Mouse (Mus musculus): ENCODE measurements around the gene Ndrg3. TPM values are rescaled to one million over a fixed set of nuclear protein-coding genes. Genes with fewer than 3 reads are reported as not detected.
"Not testable (repeated sequence)": the region's sequence is repeated elsewhere in the genome, so short reads cannot be mapped to it uniquely, and the experiment has no call there.

The Ndrg3 gene
- polyA plus RNA-seq, 1 experiment from 2014 or later = 53.9 TPM

DNA sequence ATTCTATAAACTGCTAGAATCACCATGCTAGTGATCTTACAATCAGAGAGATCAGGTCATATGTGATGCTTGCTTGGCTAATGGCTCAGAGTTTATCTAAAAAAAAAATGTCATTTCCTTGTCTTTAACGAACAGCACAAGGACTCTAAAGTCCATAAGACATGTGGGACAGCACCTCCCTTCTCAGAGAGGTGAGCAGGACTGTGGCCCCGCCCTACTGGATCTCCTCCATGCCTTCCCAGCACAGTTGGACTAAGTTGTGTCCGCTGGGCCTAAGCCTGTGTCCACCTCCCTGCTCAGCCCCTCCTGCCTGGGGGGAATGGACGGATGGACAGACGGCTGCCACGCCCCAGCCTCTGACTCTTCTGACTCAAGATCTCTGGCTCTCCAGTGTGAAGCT lies 56.9 kb downstream of the Ndrg3 start:
- peaks cover 29% of the 10 kb centered on the region for H3K36me3 ChIP-seq
- no peak overlapping the region for H3K27ac ChIP-seq (replicated peaks)
- no peak overlapping the region for H3K9ac ChIP-seq
- WGBS = 88% methylated on average over 6 of the region's 6 CpGs
- no peak overlapping the region for H3K4me3 ChIP-seq (replicated peaks)
- H3K4me2 ChIP-seq (replicated peaks) = no peak overlapping the region
- ATAC-seq (ENCODE audit: insufficient number of reproducible peaks, low FRiP score, low TSS enrichment, low read depth) = no peak
- no peaks in the 10 kb centered on the region for H3K4me1 ChIP-seq
- H3K9me3 ChIP-seq (replicated peaks) = no peaks in the 10 kb centered on the region
- H3K27me3 ChIP-seq = no peaks in the 10 kb centered on the region

DNA sequence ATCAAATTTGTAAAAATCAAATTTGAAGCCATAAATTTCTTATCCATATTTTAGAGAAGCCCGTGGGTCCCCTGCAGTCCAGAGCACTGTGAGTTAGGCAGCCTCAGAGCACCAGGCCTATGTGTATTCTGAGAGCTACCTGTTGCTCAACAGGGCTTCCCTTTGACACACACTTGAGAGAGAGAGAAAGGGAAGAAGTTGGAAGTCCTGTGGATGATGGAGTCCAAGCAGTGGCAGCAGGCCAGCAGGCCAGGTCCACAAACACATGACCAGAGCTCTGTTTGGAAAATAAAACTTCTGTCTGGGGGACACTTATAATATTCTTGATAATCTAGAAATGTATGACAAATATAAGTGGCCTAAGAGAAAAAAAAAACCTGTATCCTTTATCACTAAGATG lies 58.4 kb downstream of the Ndrg3 start:
- 83% methylated on average over 1 of the region's 1 CpGs for WGBS
- no peak overlapping the region for H3K4me3 ChIP-seq (replicated peaks)
- H3K27me3 ChIP-seq = no peaks in the 10 kb centered on the region
- H3K27ac ChIP-seq (replicated peaks) = no peak overlapping the region
- no peak for ATAC-seq (ENCODE audit: insufficient number of reproducible peaks, low FRiP score, low TSS enrichment, low read depth)
- peaks cover 32% of the 10 kb centered on the region for H3K36me3 ChIP-seq
- H3K9me3 ChIP-seq (replicated peaks) = no peaks in the 10 kb centered on the region
- H3K4me2 ChIP-seq (replicated peaks) = no peak overlapping the region
- H3K9ac ChIP-seq = no peak overlapping the region
- H3K4me1 ChIP-seq = no peaks in the 10 kb centered on the region

DNA sequence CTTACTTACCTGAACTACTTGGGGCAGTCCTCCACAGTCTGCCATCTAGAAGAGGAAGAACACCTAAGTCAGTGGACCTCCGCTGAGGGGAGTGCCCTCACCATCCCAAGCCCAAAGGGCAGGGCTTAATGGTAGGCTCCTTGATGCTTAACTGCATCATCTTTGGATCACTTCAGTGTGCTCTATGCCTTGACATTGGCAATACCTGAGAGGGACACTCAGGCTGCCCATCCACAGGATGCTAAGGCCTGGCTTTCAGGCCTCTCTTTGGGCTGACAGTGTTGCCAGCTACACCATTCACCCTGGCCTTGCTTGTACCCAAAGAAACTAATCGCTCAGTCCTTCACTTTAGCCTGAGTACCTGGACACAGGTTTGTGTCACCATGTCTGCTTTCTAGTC lies 60.4 kb downstream of the Ndrg3 start:
- Histone ChIP-seq H3K27me3 (no peaks in the 10 kb centered on the region), H3K9me3 (replicated peaks) (no peaks in the 10 kb centered on the region), H3K9ac (no peak overlapping the region), H3K36me3 (peaks cover 24% of the 10 kb centered on the region; the same call in 1 of the 2 replicates), H3K4me3 (replicated peaks) (no peak overlapping the region), H3K4me1 (no peaks in the 10 kb centered on the region), H3K4me2 (replicated peaks) (no peak overlapping the region), H3K27ac (replicated peaks) (no peak overlapping the region)
- WGBS = 93% methylated on average over 2 of the region's 2 CpGs
- ATAC-seq (ENCODE audit: insufficient number of reproducible peaks, low FRiP score, low TSS enrichment, low read depth) = no peak

DNA sequence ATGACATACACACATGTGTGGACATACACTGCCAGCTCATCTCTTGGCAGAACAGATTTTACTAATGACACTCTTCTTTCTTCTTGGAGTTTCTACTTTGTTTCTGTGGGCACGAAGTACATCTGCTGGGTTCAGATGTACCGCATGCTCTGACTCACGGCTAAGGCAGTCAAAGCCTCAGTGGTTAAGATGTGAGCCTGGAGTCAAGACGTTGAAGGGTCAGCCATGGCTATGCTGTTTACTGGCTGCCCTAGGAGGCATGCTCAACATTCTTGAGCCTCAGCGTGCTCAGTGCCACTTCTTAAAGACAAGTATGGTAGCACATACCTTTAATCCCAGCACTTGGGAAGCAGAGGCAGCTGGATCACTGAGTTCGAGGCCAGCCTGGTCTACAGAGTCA lies 61.3 kb downstream of the Ndrg3 start:
- H3K4me2 ChIP-seq (replicated peaks) = no peak overlapping the region
- H3K36me3 ChIP-seq = 0 out of 2 replicates have a peak, but pooled peaks cover 25% of the 10 kb centered on the region
- ATAC-seq (ENCODE audit: insufficient number of reproducible peaks, low FRiP score, low TSS enrichment, low read depth) = no peak
- H3K4me3 ChIP-seq (replicated peaks) = no peak overlapping the region
- no peaks in the 10 kb centered on the region for H3K27me3 ChIP-seq
- H3K9me3 ChIP-seq (replicated peaks) = no peaks in the 10 kb centered on the region
- WGBS = 85% methylated on average over 6 of the region's 6 CpGs
- H3K9ac ChIP-seq = no peak overlapping the region
- H3K4me1 ChIP-seq = no peaks in the 10 kb centered on the region
- no peak overlapping the region for H3K27ac ChIP-seq (replicated peaks)

DNA sequence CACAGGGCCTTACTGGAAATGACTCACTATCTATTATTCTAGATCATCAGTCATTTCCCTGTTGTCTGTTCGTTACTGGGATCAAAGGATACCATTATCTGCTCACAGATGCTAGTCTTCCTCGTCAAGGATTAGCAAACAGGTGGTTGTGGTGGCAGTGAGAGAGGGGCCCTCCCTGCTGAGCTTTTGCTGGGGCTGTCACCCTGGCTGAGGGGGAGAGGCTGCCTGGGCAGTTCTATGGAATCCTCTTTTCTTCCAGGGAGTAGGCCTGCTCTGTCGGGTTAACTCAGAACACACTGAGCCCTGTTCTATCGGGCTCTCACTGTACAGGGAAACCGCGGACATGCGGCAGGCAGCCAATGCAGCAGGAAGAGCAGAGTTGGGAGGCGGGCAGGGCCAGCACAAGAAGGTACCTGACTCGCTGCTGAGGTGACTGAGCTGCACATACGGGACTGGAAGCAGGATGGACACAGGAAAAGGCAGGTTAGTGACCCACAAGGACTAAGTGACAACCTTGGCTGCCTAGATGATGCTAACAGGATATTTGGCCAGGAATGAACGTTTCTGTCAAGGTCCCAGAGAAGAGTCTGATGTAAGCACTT lies 62.2 kb downstream of the Ndrg3 start:
- Histone ChIP-seq H3K27me3 (no peaks in the 10 kb centered on the region), H3K36me3 (0 out of 2 replicates have a peak, but pooled peaks cover 20% of the 10 kb centered on the region), H3K9ac (no peak overlapping the region), H3K27ac (replicated peaks) (no peak overlapping the region), H3K4me2 (replicated peaks) (no peak overlapping the region), H3K4me1 (peaks cover 4% of the 10 kb centered on the region; the same call in 1 of the 2 replicates), H3K4me3 (replicated peaks) (no peak overlapping the region), H3K9me3 (replicated peaks) (no peaks in the 10 kb centered on the region)
- 61% methylated on average over 11 of the region's 11 CpGs for WGBS
- ATAC-seq (ENCODE audit: insufficient number of reproducible peaks, low FRiP score, low TSS enrichment, low read depth) = no peak

DNA sequence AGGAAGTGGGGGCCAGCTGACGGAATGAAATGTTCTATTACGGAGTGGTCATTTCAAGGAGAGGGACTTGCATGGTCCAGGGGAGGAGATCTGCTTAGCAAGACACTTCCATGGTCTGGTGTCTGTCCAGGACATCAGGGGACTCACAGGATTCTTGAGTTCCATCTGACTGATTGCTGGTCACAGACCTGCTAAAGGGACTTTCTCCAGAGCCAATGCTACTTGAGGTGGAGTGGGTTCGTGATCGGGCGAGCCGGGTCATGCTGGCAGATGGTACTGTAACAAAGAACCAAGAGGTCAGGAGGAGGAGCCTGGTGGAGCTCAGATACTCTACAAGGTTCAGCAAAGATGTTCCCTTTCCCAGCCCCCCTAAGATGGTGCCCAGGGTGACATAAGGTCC lies 63.2 kb downstream of the Ndrg3 start:
- Histone ChIP-seq H3K27me3 (no peaks in the 10 kb centered on the region), H3K4me1 (peaks cover 11% of the 10 kb centered on the region; the same call in 1 of the 2 replicates), H3K27ac (replicated peaks) (no peak overlapping the region), H3K36me3 (0 out of 2 replicates have a peak, but pooled peaks cover 20% of the 10 kb centered on the region), H3K9ac (no peak overlapping the region), H3K4me2 (replicated peaks) (no peak overlapping the region), H3K4me3 (replicated peaks) (no peak overlapping the region), H3K9me3 (replicated peaks) (no peaks in the 10 kb centered on the region)
- ATAC-seq (ENCODE audit: insufficient number of reproducible peaks, low FRiP score, low TSS enrichment, low read depth) = no peak
- WGBS = 92% methylated on average over 6 of the region's 6 CpGs

DNA sequence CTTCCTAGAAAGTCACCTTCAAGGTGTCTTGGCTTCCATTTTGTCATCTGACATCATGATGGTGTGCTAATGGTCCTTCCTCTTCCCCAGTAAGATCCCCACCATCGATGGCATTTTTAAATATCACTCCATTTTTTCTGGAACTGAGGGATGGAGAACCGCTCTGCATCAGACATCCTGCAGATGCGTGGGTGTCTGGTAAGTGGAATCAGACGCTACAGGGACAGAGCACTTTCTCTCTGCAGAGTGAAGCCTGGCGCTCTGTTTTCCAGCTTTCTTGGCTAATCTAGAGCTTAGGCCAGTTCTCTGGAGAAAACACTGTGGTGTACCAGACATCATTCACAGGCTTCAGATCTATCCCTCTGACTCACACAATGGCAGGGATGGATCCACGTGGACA lies 64.2 kb downstream of the Ndrg3 start:
- no peak overlapping the region for H3K27ac ChIP-seq (replicated peaks)
- H3K36me3 ChIP-seq = 0 out of 2 replicates have a peak, but pooled peaks cover 20% of the 10 kb centered on the region
- H3K4me2 ChIP-seq (replicated peaks) = no peak overlapping the region
- H3K9ac ChIP-seq = no peak overlapping the region
- 71% methylated on average over 6 of the region's 6 CpGs for WGBS
- H3K9me3 ChIP-seq (replicated peaks) = no peaks in the 10 kb centered on the region
- ATAC-seq (ENCODE audit: insufficient number of reproducible peaks, low FRiP score, low TSS enrichment, low read depth) = no peak
- no peak overlapping the region for H3K4me3 ChIP-seq (replicated peaks)
- peaks cover 11% of the 10 kb centered on the region; the same call in 1 of the 2 replicates for H3K4me1 ChIP-seq
- H3K27me3 ChIP-seq = no peaks in the 10 kb centered on the region

DNA sequence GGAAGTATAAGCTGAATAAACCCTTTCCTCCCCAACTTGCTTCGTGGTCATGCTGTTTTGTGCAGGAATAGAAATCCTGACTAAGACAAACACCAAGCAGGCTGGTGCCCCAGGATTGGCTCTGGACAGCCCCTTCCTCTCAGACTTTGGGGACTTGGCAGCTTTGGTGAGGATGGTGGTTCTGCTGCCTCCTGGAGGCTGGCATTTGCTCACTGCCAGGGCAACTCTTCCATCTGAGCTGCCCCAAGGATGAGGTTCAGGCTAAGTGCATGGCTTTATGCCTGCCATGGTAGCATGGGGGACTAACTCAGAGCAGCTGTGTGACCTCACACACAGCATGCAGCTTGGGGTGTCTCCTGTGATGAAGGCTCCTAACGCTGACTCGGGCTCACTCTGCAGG lies 66.2 kb downstream of the Ndrg3 start:
- not testable (repeated sequence) for H3K4me2 ChIP-seq (replicated peaks); H3K9ac ChIP-seq; ATAC-seq (ENCODE audit: insufficient number of reproducible peaks, low FRiP score, low TSS enrichment, low read depth); H3K9me3 ChIP-seq (replicated peaks); H3K4me3 ChIP-seq (replicated peaks); H3K27me3 ChIP-seq
- peaks cover 11% of the 10 kb centered on the region; the same call in 1 of the 2 replicates for H3K4me1 ChIP-seq
- WGBS = 68% methylated on average over 3 of the region's 3 CpGs
- 0 out of 2 replicates have a peak, but pooled peaks cover 15% of the 10 kb centered on the region for H3K36me3 ChIP-seq
- H3K27ac ChIP-seq (replicated peaks) = peak overlapping the region; percentile 71; the same call in 1 of the 2 replicates

DNA sequence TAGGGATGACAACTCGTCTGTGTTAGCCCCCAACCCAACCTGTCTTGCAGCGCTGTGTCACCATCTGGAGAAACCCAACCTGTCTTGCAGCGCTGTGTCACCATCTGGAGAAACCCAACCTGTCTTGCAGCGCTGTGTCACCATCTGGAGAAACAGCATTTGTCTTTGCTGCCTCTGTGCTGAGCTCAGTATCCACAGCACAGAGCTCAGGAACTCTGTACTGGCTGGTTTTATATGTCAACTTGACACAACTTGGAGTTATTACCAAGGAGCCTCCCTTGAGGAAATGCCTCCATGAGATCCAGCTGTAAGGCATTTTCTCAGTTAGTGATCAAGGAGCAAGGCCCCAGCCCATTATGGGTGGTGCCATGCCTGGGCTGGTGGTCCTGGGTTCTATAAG lies 66.8 kb downstream of the Ndrg3 start:
- not testable (repeated sequence) for H3K4me3 ChIP-seq (replicated peaks); H3K4me2 ChIP-seq (replicated peaks); H3K9me3 ChIP-seq (replicated peaks); H3K9ac ChIP-seq; H3K27me3 ChIP-seq
- 67% methylated on average over 4 of the region's 4 CpGs for WGBS
- peak; percentile 55; the same call in 1 of the 2 replicates for ATAC-seq (ENCODE audit: insufficient number of reproducible peaks, low FRiP score, low TSS enrichment, low read depth)
- H3K36me3 ChIP-seq = 0 out of 2 replicates have a peak, but pooled peaks cover 15% of the 10 kb centered on the region
- H3K27ac ChIP-seq (replicated peaks) = peak overlapping the region; percentile 71
- peaks cover 11% of the 10 kb centered on the region; the same call in 1 of the 2 replicates for H3K4me1 ChIP-seq

DNA sequence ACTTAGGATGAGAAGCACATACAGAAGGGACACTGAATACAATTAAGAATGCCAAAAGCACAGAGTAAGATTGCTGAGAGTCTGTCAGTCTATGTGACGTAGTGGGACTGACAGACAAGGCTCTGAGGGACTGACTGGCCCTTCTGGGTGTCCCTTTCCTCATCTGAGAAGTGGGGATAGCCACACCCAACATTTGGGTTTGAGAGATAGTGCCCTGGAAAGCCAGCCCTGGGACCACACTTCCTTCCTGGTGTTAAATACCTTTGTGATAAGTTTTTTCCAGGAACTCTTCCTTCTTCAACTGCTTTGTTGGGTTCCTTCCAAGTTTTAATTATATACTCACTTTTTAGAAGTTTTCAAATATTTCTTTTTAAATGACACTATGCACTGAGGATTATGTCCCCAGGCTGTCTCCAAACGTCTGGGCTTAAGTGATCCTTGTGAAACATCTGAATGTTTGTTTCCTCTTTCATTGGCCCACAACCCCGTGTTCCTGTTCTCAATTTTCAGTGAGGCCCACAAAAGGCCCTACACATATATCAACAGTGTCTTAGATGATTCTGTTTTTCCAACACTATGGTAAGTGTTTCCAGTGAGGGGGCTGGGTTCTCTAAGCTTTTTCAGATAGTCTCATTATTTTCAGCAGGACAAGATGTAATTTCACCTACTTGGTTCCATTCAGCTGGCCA lies 67.5 kb downstream of the Ndrg3 start:
- Histone ChIP-seq H3K4me3 (replicated peaks) (no peak overlapping the region), H3K27me3 (no peaks in the 10 kb centered on the region), H3K36me3 (0 out of 2 replicates have a peak, but pooled peaks cover 15% of the 10 kb centered on the region), H3K9me3 (replicated peaks) (no peaks in the 10 kb centered on the region), H3K27ac (replicated peaks) (peak overlapping the region; percentile 71), H3K4me2 (replicated peaks) (no peak overlapping the region), H3K4me1 (peaks cover 11% of the 10 kb centered on the region; the same call in 1 of the 2 replicates), H3K9ac (no peak overlapping the region)
- ATAC-seq (ENCODE audit: insufficient number of reproducible peaks, low FRiP score, low TSS enrichment, low read depth) = peak; percentile 39; the same call in 1 of the 2 replicates
- WGBS = 27% methylated on average over 3 of the region's 3 CpGs

DNA sequence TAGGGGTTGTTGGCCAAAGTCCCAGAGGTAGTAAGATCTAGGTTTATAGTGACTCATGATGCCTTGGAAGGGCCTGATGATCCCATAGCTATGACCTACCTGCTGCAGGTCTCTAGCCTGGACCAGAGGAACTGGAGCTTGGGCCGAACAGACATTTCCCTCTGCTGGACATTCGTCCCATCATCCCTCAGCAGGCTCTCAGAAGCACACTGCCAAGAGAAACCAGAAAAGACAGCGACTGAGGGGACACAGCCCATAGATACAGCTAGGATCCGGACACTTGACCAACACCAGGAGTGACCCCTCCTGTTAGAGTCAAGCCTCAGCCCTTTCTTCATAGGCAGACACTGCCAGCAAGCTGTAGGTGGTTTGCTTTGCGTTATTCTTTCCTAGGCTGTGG lies 68.8 kb downstream of the Ndrg3 start:
- ATAC-seq (ENCODE audit: insufficient number of reproducible peaks, low FRiP score, low TSS enrichment, low read depth) = no peak
- Histone ChIP-seq H3K9ac (no peak overlapping the region), H3K27me3 (no peaks in the 10 kb centered on the region), H3K4me2 (replicated peaks) (no peak overlapping the region), H3K4me1 (peaks cover 11% of the 10 kb centered on the region; the same call in 1 of the 2 replicates), H3K9me3 (replicated peaks) (no peaks in the 10 kb centered on the region), H3K36me3 (0 out of 2 replicates have a peak, but pooled peaks cover 9% of the 10 kb centered on the region), H3K4me3 (replicated peaks) (no peak overlapping the region), H3K27ac (replicated peaks) (no peak overlapping the region)
- WGBS = 78% methylated on average over 5 of the region's 5 CpGs
